Mouse (Mus musculus) heart, postnatal 0 days (tissue): ENCODE results near the gene Capn9.

Source experiments
- CTCF ChIP-seq: IDR thresholded peaks from 2 replicates; pipeline ENCODE4 v1.5.1; 2016; ENCODE audit warnings: antibody characterized with exemption, control low read depth, low read depth
- EP300 ChIP-seq: IDR thresholded peaks from 2 replicates; pipeline ENCODE4 v1.6.1; 2016; ENCODE audit warnings: antibody characterized with exemption, low read depth

GRCm38 (mm10) chr8:124630489-124630888, 54.6 kb downstream of the Capn9 start:
- no peak for TF ChIP-seq CTCF
- no peak for TF ChIP-seq EP300
